Mouse (Mus musculus): ENCODE measurements around the gene Phgdh.

Phgdh gene

DNA sequence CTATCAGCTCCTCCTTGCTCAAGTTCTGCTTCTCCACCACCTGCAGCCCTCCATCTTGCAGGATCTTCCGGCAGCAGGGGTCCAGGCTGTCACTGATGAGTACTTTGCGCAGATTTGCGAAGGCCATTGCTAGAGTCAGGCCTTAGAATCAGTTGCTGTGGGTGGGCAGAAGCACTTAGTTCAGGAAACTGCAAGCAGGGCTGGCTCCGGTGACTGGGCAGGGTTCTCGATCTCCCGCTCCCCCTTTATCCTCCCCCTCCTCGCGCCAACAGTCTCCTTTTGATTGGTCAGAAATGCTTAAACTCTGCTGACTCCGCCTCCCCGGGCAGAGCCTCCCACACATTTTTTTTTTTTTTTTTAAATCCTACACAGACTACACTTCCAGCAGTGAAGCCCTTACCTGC, at the start of gene Phgdh:
Gene Phgdh, minus strand, starts transcription at position 285 of the 404 bp plus-strand sequence.
- DNase-seq (ENCODE audit: extremely low read depth, low read depth): peak; percentile 98

DNA sequence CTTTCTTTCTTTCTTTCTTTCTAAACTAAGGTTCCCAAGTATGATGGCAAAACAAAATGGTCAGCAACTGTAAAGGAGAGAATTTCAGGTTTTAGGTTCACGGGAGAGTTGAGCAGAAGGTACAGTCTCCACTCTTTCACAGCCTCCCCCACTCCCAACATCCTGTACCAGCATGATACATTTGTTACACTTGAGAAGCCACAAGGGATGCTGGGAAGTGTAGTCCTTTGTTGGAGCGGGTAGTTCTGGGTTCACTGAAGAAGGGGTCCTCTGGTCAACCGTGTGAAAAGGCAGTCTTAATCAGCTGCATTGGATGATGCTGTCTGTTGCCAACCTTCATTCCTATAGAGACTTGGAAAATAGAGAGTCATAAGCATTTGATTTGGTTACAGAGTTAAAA, 49.5 kb upstream of the Phgdh start:
- DNase-seq (ENCODE audit: extremely low read depth, low read depth): no peak

DNA sequence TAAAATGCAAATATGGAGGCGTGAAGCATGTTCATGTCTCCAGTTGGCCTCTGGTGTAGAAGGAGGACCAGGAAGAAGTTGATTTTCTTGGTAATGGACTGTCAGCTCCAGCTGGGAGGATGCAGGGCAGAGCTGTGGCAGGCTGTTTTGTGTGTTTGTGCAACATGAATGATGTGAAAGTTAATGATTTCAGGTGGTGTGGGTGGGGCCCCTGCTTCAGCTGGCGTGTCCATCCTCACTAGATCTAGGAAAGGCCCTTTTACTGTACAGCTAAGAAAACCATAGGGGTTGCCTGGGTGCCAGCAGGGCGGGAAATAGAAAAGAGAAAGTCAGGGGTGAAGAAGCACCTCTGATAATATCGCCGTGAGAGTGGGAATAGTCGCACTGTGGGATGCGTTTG, 48.0 kb upstream of the Phgdh start:
- no peak for DNase-seq (ENCODE audit: extremely low read depth, low read depth)

DNA sequence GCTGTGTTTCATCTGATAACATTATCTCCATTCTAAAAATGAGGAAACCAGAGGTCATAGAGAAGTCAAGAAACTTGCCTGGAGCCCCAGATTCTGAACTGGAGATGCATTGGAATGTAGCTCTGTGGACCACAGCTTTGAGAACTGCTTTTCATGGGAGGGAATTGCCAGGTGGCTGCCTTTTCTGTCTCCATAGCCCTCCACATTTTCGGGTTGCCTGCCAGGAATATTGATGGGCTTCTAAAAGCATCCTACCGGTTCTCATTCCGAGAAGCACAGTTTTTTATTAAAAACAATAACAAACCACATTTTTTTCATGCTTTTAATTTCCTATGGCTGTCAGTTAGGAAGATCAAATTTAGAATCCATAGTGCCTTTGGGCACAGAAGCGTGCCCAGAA, 47.3 kb upstream of the Phgdh start:
- no peak for DNase-seq (ENCODE audit: extremely low read depth, low read depth)

DNA sequence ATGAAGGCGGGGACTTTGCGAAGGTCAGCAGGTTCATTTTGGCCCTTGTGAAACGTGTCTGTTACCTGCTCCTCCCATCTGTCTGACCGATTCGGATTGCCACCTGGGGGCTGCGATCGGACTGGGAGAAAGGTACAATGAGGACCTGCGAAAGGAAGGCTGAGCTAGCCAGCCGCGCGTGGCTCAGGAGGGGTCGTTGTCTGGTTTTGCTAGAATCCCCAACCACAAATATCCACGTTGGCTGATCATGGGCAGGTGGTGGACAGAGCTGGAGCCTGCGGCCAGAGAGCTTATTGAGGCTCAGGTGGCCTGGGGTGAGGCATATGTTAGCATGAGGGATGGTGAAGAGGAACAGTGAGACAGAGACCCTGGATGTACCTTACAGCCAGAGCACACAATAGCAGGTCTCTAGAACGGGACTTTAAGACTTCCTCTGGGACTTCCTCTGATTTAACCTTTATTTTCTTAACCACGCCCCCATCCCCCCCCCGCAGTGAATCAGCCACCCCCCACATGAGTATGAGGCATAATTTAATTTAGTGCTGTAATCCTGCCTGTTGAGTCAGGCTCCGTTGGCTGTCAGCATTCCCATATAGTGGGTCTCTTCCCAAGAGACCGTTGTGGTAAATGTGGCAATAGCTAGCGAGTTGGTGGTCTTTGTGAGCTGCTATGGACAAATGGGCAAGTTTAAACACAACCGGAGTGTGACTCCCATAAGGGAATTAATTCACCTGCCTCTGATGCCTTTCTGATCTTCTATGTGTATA, 43.4 kb upstream of the Phgdh start:
- DNase-seq (ENCODE audit: extremely low read depth, low read depth): no peak

DNA sequence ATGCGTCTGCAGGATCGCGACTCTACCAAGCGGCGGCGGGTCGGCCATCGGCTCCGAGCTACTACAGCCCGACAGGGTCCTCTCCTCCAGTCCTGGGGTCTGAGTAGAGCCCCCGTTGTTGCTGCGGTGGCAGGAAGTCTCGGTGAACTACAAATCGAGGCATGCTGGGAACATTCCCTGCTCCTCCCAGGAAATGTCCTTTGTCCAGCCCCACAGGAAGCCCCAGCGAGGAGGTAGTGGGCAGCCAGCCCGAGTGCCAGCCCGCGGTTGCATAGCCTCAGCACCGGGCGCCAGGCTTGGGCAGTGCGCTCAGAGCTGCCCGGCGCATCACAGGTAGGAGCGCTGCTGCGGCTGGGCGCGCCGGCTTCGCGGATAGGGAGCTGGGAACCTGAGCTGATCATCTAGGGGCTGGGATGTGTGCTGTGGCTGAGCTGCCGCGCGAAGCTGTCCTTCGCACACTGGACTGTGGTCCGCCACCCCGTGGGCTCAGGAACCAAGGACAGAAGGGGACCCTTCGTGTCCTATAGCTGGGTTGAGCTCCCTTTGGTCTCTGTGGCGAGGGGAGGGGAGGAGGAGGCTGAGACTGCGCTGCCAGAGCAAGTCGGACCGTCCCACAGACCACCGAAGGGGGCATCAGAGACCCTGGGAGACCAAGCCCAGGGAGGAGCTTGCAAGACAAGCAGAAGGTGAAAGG, 42.6 kb upstream of the Phgdh start, which contains the start of gene Zfp697:
Gene Zfp697, plus strand, starts transcription at position 216 of the 694 bp plus-strand sequence.
- no peak for DNase-seq (ENCODE audit: extremely low read depth, low read depth)

DNA sequence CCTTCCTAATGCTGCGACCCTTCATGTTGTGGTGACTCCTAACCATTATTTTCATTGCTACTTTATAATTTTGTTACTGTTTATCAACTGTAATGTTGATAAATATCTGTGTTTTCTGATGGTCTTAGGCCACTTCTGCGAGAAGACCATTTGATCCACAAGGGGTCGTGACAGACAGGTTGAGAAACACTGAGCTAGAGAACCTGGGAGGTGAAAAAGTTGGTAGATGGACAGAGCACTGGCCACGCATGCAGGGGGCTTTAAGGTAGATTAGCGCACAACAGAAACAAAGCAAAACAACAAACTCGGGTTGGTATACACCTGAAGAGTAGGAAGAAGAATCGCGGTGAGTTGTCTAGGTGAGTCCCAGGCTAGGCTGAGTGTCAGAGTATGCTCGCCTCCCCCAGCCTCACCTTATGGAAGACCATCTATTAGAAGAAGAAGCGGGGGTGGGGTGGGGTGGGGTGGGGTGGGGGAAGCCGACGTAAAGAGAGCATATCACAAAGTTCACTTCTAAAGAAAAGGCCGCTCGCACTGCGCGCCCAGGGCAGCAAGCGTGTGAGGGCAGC, 42.0 kb upstream of the Phgdh start:
- DNase-seq (ENCODE audit: extremely low read depth, low read depth): no peak

DNA sequence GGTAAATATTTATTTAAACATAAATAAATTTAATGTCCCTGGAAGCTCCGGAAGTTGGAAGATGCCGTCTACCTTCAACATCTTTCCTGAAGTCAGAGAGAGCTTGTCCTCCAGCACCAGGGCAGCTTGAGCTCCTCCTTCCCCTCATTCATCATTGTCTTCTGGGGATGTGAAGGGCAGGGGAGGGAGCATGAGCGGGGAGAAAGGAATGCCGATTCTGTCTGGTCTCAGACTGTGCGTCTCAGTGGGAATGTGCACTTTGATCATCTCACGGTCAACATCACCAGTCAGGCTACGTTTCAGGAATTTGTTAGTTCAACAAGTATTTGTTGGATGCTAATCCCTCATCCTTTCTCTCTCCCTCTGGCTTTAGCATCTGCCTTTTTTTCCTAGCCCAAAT, 39.4 kb upstream of the Phgdh start:
- no peak for DNase-seq (ENCODE audit: extremely low read depth, low read depth)

DNA sequence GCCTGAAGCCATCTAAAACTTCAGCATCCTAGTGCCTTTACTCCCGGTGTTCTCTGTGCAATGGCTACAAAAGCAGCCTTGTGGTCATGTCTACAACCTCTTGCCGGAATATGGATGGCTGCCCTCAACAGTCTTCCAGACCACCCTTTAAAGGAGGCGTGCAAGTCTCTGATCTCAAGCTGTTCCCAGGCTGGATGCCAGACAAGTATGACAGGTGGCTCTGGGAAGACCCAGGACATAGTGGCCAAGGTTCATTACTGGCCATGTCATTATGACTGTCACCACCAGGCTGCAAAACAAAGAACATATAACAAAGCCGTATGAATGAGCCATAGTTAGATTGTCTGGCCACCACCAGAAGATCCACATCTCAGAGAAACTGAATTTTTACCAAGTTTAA, 38.5 kb upstream of the Phgdh start:
- no peak for DNase-seq (ENCODE audit: extremely low read depth, low read depth)

DNA sequence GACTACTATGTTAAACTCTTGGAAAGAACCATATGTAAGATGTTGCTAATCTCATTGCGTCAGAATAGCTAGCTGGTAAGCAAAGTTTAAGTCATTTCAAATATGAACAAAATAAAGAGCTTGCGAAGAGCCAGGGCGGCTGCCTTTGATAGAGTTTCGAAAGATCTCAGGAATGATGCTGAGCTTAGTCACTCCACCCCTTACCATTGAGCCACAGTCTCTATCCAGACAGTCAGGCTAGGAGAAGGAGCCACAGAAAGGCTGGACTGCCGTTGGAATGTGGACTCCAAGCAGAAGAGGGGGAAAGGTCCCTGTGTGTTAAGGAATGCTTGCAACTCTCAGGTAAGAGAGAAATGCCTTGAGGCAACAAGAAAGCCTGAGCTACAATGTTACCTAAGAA, 35.2 kb upstream of the Phgdh start:
- DNase-seq (ENCODE audit: extremely low read depth, low read depth): no peak

DNA sequence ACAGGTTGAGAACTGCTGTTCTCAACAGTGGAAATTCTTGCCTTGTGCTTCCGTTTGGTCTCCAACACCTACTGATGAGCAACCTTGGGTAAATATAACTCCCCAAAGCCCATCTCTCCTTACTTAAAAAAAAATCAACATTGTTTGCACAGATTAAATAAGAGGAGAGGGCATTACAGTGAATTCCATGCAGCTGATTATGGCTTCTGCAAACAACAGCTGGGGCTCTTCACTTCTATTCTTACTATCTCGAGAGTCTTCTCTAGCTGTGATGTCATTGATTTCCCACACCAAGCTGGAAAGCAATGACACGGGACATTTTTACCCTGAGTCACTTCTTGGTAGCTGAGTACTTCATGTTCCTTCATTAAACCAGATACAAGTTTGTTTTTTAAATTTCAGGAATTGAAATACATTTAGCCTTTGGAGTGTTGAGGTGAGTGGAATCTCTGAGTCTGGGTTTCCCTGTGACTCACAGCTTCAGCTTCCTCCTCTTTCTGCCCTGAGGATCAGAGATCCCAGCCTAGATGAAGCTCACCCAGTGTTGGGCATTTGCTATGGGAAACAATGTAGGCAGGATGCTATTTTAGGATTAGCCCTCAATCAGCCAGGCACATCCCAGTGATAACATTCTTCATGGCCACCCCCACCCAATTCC, 34.4 kb upstream of the Phgdh start:
- no peak for DNase-seq (ENCODE audit: extremely low read depth, low read depth)

DNA sequence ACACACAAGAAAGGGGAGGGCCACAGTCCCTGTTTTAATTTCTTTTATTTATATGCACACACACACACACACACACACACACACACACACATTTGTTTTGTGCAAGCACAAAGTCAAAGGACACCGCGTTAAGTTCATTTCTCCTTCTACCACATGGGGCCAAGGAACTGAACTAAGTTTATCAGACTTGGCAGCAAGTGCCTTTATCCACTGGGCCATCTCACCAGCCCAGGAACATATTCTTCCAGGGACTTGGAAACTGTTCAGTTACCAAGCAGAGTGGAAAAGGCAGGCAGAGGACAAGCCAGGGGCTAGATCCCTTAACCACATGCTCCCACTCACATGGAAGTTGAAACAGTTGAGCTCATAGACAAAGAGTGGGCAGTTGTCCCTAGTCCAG, 29.0 kb upstream of the Phgdh start:
- DNase-seq (ENCODE audit: extremely low read depth, low read depth): no peak

DNA sequence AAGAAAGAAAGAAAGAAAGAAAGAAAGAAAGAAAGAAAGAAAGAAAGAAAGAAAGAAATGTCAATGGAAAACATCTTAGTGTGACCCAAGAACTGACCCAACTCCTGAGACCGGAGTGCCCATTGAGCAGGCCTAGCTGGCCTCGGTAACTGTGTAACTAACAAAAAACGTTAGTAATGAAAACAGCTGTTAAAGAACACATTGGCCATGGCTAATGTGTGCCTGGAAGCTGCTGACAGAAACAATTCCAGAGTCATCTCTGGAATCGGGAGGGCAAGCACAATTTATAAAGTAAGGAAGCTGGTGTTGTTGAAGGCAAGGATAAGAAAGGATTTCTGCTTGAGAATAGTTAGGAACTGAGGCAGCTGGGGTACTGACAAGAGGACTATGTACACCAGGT, 28.5 kb upstream of the Phgdh start:
- DNase-seq (ENCODE audit: extremely low read depth, low read depth): no peak

DNA sequence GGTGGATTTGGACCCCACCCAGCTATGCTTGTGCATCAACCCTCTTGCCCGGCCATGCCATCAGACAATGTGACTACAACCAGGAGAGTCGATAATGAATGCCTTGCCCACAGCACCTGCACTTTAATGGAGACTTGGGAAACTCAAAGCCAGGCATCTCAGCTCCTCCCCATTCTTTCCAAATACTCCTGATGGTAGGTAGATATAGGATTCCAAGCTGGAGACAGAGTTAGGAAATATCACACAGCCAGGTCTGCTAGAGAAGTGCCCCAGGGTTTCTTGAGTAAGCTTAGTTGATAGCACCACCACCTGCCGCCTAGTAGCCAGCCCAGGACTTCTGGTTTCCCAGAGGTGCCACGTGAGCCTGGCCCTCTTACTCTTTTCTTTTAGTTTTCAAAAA, 27.0 kb upstream of the Phgdh start:
- no peak for DNase-seq (ENCODE audit: extremely low read depth, low read depth)

DNA sequence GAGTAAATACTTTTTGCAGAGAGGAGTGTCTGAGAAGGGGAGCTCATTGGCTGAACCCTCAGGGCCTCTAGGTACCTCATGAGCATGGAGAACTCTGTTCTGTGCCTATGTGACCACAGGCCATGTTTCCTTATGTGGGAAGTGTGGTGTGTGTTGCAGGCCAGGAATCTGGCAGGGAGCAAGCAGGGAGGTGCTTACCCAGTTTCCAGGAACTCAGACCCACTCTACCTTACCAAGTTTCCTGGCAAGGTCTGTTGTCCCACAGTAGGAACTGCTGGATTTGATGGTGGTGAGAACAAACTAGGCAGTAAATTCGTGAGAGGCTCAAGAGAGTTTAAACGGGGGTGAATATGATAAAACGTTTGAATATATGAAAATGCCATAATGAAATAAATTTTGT, 26.3 kb upstream of the Phgdh start:
- DNase-seq (ENCODE audit: extremely low read depth, low read depth): no peak

DNA sequence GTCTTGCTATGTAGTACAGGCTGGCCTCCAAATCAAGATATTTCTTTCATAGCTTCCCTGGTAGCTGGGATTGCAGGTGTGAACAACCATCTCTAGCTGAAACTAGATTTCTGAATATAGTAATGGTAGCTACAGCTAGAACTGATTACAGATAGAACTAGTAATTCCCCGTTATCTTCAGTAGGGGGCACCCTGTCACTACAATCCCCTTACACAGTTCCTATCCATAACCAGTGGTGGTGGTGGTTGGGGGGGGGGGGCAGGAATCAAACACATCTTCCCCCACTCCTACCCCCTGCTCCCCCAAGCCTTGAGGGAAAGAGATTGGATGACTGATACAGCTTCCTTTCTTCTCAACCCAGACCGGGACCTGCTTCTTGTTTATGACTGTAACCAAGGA, 23.0 kb upstream of the Phgdh start:
- peak; percentile 44 for DNase-seq (ENCODE audit: extremely low read depth, low read depth)

DNA sequence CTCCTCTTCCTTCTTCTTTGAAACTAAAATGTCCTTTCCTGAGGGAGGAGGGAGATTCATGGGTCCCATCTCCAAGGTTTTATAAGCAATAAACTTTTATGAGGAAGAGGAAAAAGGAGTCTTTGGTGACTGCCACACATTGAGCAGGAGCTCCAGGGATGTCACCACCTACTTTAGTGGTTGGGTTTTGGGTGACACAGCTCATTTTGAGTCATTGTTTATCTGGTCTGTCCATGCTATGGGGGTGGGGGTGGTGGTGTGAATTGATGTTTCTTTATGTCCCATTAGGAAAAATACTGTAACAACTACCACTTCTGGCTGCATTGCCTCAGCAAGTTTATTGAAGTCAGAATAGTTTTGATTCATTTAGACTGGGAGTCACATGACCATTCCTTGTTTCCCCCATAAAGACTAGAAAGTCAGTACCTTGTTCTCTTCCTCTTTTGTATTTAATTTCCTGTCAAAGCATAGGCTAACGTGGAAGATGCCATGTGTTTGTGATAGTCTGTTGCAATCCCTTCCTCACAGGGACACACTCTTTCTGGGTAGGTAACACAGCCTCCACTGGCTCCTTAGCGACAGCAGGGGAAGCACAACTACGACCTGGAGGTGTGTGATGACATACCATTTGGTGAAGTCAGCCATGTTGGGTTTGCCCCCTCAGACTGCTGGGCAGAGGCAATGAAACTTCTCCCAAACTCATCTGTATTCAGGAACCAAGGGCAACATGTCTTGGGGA, 17.0 kb upstream of the Phgdh start:
- DNase-seq (ENCODE audit: extremely low read depth, low read depth): peak; percentile 41

DNA sequence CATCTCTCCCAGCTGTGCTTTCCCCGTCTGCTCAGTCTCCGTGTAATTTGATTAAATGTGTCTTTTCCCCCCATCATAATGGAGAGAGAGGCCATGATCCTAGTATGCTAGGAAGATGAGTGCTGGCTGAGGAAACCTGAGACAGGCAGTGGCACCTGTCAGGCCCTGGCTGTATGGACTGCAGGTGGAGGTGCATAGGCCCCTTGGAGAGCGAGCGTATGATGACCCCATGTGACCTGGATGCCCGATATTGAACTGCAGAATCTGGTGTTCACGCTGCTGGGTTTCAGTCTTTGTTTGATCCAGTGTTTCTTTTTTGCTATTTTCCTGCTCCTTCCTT, 16.2 kb upstream of the Phgdh start:
- DNase-seq (ENCODE audit: extremely low read depth, low read depth): no peak

DNA sequence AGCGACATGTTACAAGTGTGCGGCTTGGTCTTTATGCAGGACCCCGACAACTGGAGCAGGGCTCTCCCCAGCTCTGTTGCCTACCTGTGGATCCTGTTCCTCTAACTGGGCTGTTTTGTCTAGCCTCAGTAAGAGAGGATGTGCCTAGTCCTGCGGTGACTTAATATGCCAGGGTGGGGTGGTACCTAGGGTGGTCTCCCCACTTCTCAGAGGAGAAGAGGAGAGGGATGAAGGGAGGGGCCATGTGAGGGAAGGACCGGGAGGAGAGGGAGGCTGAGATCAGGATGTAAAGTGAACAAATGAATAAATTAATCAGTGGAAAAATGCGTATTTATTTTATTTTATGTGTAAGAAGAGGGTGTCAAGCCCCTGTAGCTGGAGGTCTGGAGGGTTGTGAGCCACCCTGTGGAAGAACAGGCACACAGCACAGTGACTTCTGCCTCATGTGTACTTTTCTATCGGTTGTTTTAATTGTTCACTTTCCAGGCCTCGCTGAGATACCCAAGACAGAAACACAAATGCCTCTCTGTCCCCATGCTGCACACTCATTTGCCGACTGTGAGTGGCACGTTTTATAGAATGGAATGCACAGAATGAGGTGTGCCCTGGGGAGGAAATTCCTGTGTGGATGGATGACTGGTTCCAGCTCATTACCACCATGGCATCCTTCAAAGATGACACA, 15.7 kb upstream of the Phgdh start:
- DNase-seq (ENCODE audit: extremely low read depth, low read depth): no peak

DNA sequence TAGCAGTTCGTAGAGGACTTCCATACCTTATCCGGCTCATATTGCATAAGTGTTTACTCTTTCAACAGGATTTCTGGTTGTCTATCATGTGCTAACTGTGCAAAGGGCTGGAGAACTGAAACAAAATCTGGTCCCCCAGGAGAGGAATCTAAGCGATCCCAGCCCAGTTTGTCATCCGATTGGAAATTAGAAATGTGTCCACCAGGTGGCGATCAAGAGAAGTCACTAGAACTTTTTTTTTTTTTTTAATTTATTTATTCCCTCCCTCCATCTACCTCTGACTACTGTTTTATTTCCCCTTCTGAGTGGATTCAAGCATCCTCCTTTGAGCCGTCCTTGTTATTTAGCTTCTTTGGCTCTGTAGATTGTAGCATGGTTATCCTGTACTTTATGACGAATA, 14.1 kb upstream of the Phgdh start:
- peak; percentile 58 for DNase-seq (ENCODE audit: extremely low read depth, low read depth)

DNA sequence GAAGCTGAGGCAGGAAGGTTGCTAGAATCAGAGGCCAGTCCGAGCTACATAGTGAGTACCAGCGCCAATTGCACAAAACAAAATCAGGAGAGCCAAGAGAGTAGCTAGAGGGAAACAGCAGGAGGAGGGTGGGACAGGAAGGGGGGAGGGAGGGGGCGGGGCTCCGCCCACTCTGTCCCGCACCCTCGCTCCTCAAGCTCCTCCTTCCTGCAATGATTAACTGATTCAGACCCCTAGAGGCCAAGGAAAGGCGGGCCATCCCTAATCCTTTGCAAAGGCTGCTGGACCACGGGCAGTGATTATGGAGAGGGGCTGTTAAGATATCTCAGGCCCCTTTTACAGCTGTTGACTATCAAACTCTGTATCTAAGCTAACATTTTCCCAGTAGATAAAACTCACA, 8.9 kb upstream of the Phgdh start:
- DNase-seq (ENCODE audit: extremely low read depth, low read depth): peak; percentile 63
